Mouse (Mus musculus): Measurements from ENCODE around the gene Dnajc5.
A peak's percentile ranks its signal among the peaks of the same experiment; 100 is the strongest.

The Dnajc5 gene

GRCm38 (mm10) chr2:181589011-181589731 lies 68.9 kb downstream of the Dnajc5 start:
- DNase-seq (ENCODE audit: low read depth), result no peak

DNA sequence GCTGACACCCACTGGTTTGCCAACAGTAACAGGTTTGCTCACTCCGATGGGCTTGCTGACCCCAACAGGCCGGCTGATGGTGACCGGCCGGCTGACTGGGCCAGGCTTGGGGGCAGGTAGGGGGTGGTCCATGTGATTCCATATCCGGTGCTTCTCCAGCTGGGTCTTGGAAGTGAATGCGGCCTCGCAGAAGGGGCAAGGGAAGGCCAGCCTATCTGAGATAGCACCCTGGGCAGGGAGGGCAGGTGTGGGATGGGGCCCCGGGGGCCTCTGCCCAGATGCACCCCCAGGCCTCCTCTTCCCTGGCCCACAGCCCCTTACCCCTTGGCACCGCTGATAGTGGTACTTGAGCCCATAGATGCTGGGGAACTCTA lies 69.4 kb downstream of the Dnajc5 start:
- DNase-seq (ENCODE audit: low read depth), result no peak

DNA sequence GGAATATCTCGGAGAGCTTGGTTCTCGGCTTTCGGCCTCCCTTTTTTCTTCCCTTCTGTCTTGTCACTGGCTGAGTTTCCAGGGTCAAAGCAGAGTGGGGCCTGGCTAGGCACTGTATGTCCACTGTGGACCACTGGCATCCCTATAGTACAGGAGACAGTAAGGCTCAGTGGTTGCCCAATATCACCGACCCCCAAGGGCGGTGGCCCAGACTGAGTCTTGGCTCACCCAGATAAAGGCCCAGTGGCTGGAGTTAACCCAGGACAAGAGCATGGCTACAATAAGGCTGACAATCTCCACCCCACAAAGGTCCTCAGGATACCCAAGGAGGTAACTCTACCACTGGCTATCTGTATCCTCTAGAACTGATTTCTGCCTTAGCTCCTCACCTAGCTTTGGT lies 70.2 kb downstream of the Dnajc5 start:
- no peak for DNase-seq (ENCODE audit: low read depth)

GRCm38 (mm10) chr2:181591528-181592085 lies 71.3 kb downstream of the Dnajc5 start, which contains the start of gene Prpf6:
Gene Prpf6, plus strand, starts transcription at chr2:181591868.
- DNase-seq (ENCODE audit: low read depth), result no peak

DNA sequence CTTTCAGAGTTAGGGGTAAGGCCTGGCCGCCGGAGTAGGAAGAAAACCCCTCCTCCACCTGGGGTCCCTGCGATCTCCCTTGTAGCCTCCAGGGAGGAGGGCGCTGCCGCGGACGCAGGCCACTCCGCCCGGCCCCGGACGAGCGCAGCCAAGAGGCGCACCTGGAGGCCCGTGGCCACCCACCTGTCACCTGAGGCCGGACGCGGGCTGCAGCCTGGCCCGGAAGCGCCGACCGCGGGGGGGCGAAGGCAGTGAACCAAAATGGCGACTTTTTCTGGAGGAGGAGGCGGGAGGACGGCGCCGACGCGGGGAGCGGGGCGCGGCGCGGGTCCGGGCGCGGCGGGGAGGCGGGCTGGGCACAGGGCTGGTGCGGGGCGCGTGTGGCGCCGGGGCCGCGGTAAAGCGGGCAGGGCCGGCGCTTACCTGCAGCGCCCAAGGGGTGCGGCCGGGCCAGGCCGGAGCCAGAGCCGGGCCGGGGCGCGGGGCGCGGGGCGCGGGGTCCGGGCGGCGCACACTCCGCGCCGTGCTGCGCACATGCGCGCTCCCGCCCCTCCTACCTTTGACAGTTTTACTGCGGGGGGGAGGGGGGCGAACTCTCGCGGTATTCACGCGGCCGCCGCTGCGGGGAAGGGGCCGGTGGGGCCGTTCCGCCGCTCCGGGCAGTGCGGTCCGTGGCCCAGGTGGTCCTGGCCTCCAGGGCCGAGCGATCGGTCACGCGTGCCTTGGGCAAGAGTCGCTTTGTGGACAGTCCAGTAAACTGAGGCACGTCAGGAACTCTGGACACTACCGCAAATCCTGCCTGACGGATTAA lies 72.2 kb downstream of the Dnajc5 start, which contains the start of gene Zfp512b:
TSS of gene Zfp512b (minus strand) at position 573 of the 811 bp plus-strand sequence.
- no peak for DNase-seq (ENCODE audit: low read depth)

- DNase-seq (ENCODE audit: low read depth), result no peak
Measured at GRCm38 (mm10) chr2:181593042-181593421, 72.7 kb downstream of the Dnajc5 start.

DNA sequence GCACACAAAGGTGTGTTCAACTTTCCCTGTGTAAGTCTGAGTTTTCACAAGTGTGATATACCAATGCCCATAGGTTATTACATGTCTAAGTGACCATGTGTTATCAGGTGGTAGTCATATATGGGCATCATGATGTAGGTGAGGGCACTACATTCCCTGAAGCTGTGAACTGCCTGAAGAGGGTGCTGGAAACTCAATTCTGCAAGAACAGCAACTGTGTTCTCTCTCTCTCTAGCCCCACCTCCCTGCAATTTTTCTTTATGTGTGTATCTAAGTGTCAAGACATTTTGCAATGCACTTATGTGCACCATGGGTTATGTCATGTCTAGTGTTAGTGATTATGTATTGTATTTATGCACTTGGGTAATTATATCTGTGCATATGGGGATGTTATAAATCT lies 73.7 kb downstream of the Dnajc5 start:
- no peak for DNase-seq (ENCODE audit: low read depth)

DNA sequence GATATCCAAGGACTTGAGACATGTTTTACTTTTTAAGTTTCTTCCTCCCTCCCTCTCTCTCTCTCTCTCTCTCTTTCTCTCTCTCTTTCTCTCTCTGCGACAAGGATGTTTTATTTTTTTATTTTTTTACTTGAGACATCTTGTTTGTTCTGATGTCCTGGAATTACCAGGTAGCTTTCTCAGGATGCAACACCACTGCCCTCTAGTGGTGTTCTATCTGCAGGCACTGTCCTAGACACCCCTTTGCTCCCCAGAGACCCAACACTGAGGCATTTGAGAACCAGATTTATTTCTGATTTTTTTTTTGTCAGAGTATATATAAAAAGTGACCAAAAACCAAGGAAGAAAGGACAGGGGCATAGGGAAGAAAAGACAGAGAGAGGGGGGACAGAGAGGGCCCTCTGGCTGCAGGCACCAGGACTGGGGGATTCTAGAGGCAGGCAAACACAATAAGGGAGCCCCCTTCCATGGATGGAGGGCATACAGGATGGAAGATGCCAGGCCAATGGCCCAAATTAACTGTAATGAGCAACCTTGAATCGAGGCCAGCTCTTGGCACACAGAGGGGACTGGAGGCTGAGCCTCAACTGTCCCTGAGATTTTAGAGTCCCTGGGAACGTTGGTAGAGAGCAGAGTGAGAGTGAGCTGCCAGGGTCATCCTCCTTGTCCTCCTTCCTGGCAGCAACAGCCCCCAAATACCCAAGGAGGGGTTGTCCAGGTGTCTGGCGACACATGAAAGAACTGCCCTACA lies 74.8 kb downstream of the Dnajc5 start:
- DNase-seq (ENCODE audit: low read depth), result no peak

DNA sequence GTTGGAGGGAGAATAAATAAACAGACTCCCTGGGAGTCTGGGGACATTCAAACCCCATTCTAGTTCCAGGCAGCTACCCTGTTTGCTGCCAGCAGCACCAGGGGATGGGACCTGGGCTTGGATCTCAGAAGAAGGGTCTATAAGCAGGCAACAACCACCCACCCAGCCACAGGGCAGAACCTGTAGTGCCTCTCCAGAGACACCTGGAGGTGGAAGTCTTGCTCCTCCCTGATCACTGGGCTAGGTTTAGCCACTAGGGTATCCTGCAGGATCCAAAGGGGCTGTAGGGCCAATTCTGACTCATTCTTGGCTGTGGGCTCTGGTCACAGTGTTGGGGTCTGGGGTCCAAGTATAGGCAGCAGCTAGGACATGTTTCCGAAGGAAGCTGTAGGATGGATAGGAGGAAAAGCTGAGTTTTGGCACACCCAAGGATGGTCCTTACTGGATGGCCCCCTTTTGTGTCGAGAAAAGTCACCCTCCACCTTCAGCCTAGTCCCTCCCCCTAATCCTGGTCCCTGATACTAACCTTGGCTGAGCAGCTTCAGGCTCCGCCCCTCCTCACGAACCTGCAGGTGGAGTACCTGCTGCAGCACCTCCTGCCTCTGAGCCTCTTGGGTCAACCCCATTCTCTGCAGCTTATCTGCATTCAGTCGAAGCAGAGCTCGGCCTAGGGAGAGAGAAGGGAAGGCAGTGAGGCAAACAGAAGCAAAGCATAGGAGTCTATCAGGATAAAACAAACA lies 76.1 kb downstream of the Dnajc5 start:
- no peak for DNase-seq (ENCODE audit: low read depth)

- DNase-seq (ENCODE audit: low read depth), result no peak
Measured at GRCm38 (mm10) chr2:181597378-181598061, 77.2 kb downstream of the Dnajc5 start.

DNA sequence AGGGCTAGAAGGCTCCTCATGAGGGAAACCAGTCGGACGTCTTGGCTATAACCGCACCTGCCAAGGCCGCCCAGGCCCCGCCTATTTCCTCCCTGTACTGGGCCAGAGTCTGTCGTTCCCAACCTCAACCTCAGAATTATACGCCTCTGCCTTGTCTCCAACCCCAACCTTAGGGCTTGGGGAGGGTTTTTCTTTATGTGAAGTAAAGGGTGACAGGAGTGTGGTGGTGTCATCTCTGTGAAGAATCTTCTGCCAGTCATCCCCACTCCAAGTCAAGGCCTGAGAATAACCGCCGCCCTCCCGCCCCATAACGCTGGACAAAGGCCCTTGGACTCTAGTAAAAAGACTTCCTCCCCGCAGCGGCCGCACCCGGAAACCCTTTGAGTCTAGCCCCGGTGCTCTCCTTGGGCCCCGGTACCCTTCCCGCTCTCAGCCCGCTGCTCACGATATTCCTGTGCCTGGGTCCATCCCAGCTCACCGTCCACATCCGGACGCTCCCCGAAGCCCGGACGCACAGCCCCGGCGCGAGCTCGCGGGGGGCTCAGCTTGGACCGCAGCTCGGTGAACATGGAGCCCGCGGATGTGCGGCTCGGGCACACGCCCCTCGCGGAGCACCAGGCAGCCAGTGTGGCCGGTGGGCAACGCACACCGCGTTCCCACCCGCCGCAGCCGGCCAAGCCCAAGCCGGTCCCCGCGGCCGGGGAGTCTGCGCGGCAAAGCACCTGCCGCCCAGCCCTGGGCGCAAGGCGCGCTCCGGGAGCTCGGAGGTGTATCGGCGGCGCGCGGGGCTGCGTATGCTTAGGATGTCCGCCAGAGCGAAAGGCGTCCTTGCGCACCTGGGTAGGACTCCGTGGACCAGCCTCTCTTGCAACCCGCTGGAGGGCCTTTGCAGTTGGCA lies 78.4 kb downstream of the Dnajc5 start, which contains the start of gene Samd10:
TSS of gene Samd10 (minus strand) at position 759 of the 898 bp plus-strand sequence.
- DNase-seq (ENCODE audit: low read depth), result no peak

DNA sequence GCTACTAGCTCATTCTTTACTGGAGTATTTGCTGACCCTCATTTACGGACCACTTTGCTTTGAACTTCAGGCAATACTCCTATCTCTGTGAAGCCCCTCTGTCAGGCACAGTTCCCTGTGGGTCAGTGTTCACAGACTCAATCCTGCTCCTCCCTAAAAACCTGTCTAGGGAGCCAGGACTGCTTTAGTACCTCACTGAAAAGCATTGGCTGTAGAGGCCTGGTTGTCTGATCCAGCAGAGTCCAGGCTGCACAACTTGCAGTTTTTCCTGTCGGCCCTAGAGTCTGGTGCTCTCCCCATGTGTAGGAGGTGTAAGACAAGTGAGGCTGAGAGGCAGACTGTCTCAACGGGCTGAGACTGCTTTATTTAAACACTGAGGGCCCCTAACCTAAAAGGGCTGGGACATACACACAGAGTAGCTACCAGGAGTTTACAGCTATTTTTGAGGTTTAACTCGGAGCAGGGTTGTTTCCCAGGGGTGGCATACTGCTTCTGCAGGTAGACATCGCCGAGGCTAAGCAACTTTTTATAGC lies 80.0 kb downstream of the Dnajc5 start:
- no peak for DNase-seq (ENCODE audit: low read depth)

DNA sequence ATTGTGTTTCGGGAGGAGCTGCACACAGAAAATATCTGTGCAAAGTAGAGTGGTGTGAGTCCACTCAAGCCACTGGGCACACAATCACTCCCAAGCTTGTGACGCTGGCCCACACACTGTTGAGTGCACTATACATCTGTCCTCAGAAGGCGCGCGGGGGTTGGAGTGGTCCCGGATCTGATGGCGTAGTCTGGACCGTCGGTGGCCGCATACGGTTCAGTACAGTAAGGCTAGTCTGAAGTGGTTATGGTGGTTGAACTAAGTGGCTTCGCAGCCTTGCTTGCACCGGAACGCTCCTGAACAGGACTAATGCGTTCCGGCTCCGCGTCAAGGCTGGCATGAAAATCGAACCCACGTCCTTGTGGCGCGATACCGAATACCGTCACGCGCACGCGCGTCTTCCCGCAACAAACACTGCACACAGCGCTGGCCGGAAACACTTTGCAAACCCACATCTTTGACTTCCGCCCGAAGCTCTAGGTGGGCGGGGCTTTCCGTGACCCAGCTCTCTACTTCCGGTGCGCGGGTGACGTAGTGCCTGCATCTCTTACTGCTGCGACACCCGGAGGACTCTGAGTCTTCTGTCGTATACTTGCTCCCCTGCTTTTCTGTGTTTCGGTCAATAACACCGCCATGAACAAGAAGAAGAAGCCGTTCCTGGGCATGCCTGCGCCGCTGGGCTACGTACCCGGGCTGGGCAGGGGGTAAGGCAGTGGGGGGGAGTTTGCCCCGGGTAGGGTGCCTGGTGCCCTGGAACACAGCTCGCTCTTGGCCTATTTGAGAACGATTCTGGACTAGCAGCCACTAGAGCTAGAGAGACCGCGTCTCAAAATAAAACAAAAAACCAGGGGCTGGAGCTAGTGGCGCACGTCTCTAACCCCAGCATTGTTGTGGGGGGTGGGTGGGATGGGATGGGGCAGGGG lies 80.8 kb downstream of the Dnajc5 start:
- peak; percentile 96 for DNase-seq (ENCODE audit: low read depth)

GRCm38 (mm10) chr2:181601751-181602145 lies 81.5 kb downstream of the Dnajc5 start:
- no peak for DNase-seq (ENCODE audit: low read depth)

DNA sequence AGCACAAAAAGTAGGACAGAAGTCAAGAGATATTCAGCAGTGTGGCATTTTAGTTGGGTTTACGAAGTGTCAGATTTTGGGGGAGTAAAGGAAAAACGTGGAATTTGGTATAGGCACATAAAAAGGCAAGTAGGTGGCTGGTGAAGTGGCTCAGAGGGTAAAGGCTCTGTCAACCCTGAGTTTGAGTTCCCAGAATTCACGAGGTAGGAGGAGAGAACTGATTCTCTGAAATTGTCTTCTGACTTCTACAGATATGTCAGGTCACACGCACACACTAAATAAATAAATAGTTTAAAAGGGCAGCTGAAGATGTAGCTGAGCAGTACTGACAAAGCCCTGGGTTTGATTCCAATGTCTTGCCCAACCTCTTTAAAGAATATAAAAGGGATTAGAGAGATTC lies 82.1 kb downstream of the Dnajc5 start:
- no peak for DNase-seq (ENCODE audit: low read depth)
